Mouse (Mus musculus) left cerebral cortex, adult 8-10 months (tissue): ENCODE results near the gene Fez2. TPM values are rescaled to one million over a fixed set of nuclear protein-coding genes. Genes with fewer than 3 reads are reported as not detected.

Source experiments
- DNase-seq, 2 experiments: peaks; one replicate each; pipeline ENCODE4 v3.0.0; 2022; ENCODE audit warnings: low spot score in 2 of 2
- total RNA-seq, 4 experiments: library from RNA; stranded (reverse); gene quantifications; 2 replicates each; pipeline ENCODE4 v1.2.4; 2022

Fez2 gene
- total RNA-seq, 4 experiments from 2014 or later, result 35.9 to 40.8 (median 39.5) TPM

GRCm38 (mm10) chr17:78408386-78408785, 9.6 kb downstream of the Fez2 start:
- DNase-seq, result no peak

GRCm38 (mm10) chr17:78407581-78407980, 10.4 kb downstream of the Fez2 start:
- no peak for DNase-seq

- no peak for DNase-seq
These were observed 11.1 kb downstream of the Fez2 start for GRCm38 (mm10) chr17:78406854-78407253.

- no peak for DNase-seq
These were observed 12.6 kb downstream of the Fez2 start for GRCm38 (mm10) chr17:78405336-78405735.

GRCm38 (mm10) chr17:78403804-78404203, 14.1 kb downstream of the Fez2 start:
- DNase-seq, result no peak

- no peak for DNase-seq
These were observed 14.7 kb downstream of the Fez2 start for GRCm38 (mm10) chr17:78403229-78403628.

- DNase-seq, result no peak
These were observed 15.8 kb downstream of the Fez2 start for GRCm38 (mm10) chr17:78402174-78402573.

GRCm38 (mm10) chr17:78401713-78402112, 16.2 kb downstream of the Fez2 start:
- DNase-seq, result no peak

- no peak for DNase-seq
These were observed 16.6 kb downstream of the Fez2 start for GRCm38 (mm10) chr17:78401311-78401710.

- peak in 1 of 2 experiments; percentile 72 for DNase-seq
These were observed 17.7 kb downstream of the Fez2 start for GRCm38 (mm10) chr17:78400130-78400840.

- DNase-seq, result no peak
These were observed 25.4 kb downstream of the Fez2 start for GRCm38 (mm10) chr17:78392401-78393087.

GRCm38 (mm10) chr17:78389573-78389972, 28.4 kb downstream of the Fez2 start:
- no peak for DNase-seq

- no peak for DNase-seq
These were observed 29.7 kb downstream of the Fez2 start for GRCm38 (mm10) chr17:78388101-78388847.

GRCm38 (mm10) chr17:78387665-78388064, 30.3 kb downstream of the Fez2 start:
- no peak for DNase-seq

- no peak for DNase-seq
These were observed 35.6 kb downstream of the Fez2 start for GRCm38 (mm10) chr17:78382321-78382720.

GRCm38 (mm10) chr17:78379730-78380245, 38.2 kb downstream of the Fez2 start:
- DNase-seq, result no peak

- no peak for DNase-seq
These were observed 38.7 kb downstream of the Fez2 start for GRCm38 (mm10) chr17:78379079-78379729.

- DNase-seq, result no peak
These were observed 41.4 kb downstream of the Fez2 start for GRCm38 (mm10) chr17:78376587-78376986.

- no peak for DNase-seq
These were observed 43.2 kb downstream of the Fez2 start for GRCm38 (mm10) chr17:78374756-78375155.

- DNase-seq, result no peak
These were observed 44.1 kb downstream of the Fez2 start for GRCm38 (mm10) chr17:78373849-78374248.

GRCm38 (mm10) chr17:78373174-78373573, 44.8 kb downstream of the Fez2 start:
- no peak for DNase-seq
